Mouse (Mus musculus): ENCODE data around the gene Ufc1.
"Not testable (repeated sequence)": the region's sequence is repeated elsewhere in the genome, so short reads cannot be mapped to it uniquely, and the experiment has no call there.

The Ufc1 gene

GRCm38 (mm10) chr1:171241952-171242351, 52.9 kb downstream of the Ufc1 start:
- DNase-seq, result not testable (repeated sequence)

GRCm38 (mm10) chr1:171240911-171241310, 53.9 kb downstream of the Ufc1 start:
- DNase-seq, result no peak

GRCm38 (mm10) chr1:171239992-171240744, 54.7 kb downstream of the Ufc1 start:
- peak; percentile 73 for DNase-seq

All from lung, postnatal 36 days (tissue).